Mouse (Mus musculus): ENCODE results near the gene Tgfbr3.
A peak's percentile ranks its signal among the peaks of the same experiment; 100 is the strongest.

DNA sequence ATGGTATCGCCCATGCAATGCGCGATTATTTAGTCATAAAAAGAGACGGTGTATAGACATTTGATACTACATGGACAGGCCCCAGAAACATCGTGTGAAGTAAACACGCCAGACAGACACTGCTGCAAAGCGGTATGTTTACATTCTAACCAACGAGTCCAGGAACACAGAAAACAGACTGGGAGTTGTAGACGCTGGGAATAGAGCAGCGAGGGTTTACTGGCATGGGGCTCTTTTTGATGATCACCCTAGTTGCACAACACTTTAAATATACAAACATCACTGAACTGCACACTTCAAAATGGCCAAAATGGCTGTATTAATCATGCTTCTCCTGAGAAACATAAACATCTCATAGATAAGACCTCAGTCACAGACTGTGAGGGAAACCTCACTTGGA lies 100.9 kb downstream of the Tgfbr3 start:
- TF ChIP-seq CTCF (IDR thresholded peaks at IDR 0.05) (no peak), EP300 (IDR thresholded peaks at IDR 0.05) (peak; percentile 68)
